Mouse (Mus musculus) MEL (cell line): ENCODE data around the gene Pecam1. TPM values are rescaled to one million over a fixed set of nuclear protein-coding genes. Genes with fewer than 3 reads are reported as not detected.
A peak's percentile ranks its signal among the peaks of the same experiment; 100 is the strongest.

Experiments
- DNase-seq: peaks from one replicate; pipeline ENCODE4 v3.0.0; 2011; ENCODE audit warnings: low read depth, low spot score
- H3K27ac ChIP-seq: 2 replicates; pipeline ENCODE4 v1.5.1; 2012; ENCODE audit warnings: low read depth, mild to moderate bottlenecking, control low read depth, low read length, moderate library complexity; ENCODE audit not compliant: control insufficient read depth
- H3K27me3 ChIP-seq, 2 experiments: fragments of 150-350 bp in 1 of 2; sonication (generic) in 1 of 2; 2 replicates each; pipeline ENCODE4 v1.6.1; 2012; ENCODE audit warnings: low read length in 2 of 2, mild to moderate bottlenecking in 2 of 2, improper control_type of control experiment in 1 of 2, moderate library complexity in 1 of 2; ENCODE audit not compliant: insufficient read depth in 2 of 2, control insufficient read depth in 1 of 2
- H3K36me3 ChIP-seq, 2 experiments: 2 replicates each; pipeline ENCODE4 v1.6.1; 2012 to 2014; ENCODE audit warnings: low read length in 2 of 2, improper control_type of control experiment in 1 of 2, inconsistent platforms in 1 of 2, mild to moderate bottlenecking in 1 of 2; ENCODE audit not compliant: insufficient read depth in 2 of 2, control insufficient read depth in 1 of 2
- H3K4me1 ChIP-seq, 2 experiments: fragments of 150-350 bp in 1 of 2; sonication (generic) in 1 of 2; 2 replicates each; pipeline ENCODE4 v1.6.1; 2012; ENCODE audit warnings: low read length in 2 of 2, improper control_type of control experiment in 1 of 2, mild to moderate bottlenecking in 1 of 2; ENCODE audit not compliant: insufficient read depth in 2 of 2, control insufficient read depth in 1 of 2
- H3K4me3 ChIP-seq, 2 experiments: fragments of 150-350 bp in 1 of 2; sonication (generic) in 1 of 2; 2 replicates each; pipeline ENCODE4 v1.5.1; 2012; ENCODE audit warnings: low read depth in 2 of 2, low read length in 2 of 2, mild to moderate bottlenecking in 2 of 2, moderate library complexity in 2 of 2, control low read depth in 1 of 2, improper control_type of control experiment in 1 of 2; ENCODE audit not compliant: control insufficient read depth in 1 of 2, insufficient read depth in 1 of 2
- H3K79me2 ChIP-seq: 2 replicates; pipeline ENCODE4 v1.6.1; 2012; ENCODE audit warnings: mild to moderate bottlenecking, low read length, moderate library complexity; ENCODE audit not compliant: control insufficient read depth, poor library complexity, insufficient read depth
- H3K9ac ChIP-seq: 2 replicates; pipeline ENCODE4 v1.6.1; 2012; ENCODE audit warnings: low read depth, mild to moderate bottlenecking, control low read depth, low read length, moderate library complexity; ENCODE audit not compliant: control insufficient read depth, poor library complexity, severe bottlenecking
- H3K9me3 ChIP-seq: fragments of 150-350 bp; sonication (generic); replicated peaks from 2 replicates; pipeline ENCODE4 v1.6.1; 2012; ENCODE audit warnings: mild to moderate bottlenecking, low read length, improper control_type of control experiment, moderate library complexity; ENCODE audit not compliant: insufficient read depth
- BHLHE40 ChIP-seq: IDR thresholded peaks from 2 replicates; pipeline ENCODE4 v1.6.1; 2012; ENCODE audit warnings: low read depth, mild to moderate bottlenecking, inconsistent platforms, low read length, improper control_type of control experiment, borderline replicate concordance
- CHD1 ChIP-seq: IDR thresholded peaks from 2 replicates; pipeline ENCODE4 v1.6.1; 2012; ENCODE audit warnings: low read depth, mild to moderate bottlenecking, inconsistent platforms, low read length, improper control_type of control experiment
- CHD2 ChIP-seq: IDR thresholded peaks from 2 replicates; pipeline ENCODE4 v1.6.1; 2011; ENCODE audit warnings: low read length, improper control_type of control experiment
- E2F4 ChIP-seq: IDR thresholded peaks from 2 replicates; pipeline ENCODE4 v1.6.1; 2011; ENCODE audit warnings: low read depth, low read length, improper control_type of control experiment, borderline replicate concordance
- ELF1 ChIP-seq: IDR thresholded peaks from 2 replicates; pipeline ENCODE4 v1.6.1; 2014; ENCODE audit warnings: low read depth, mild to moderate bottlenecking, inconsistent platforms, low read length, improper control_type of control experiment, moderate library complexity
- EP300 ChIP-seq, 2 experiments: IDR thresholded peaks; 2 replicates each; pipeline ENCODE4 v1.6.1; 2011; ENCODE audit warnings: improper control_type of control experiment in 2 of 2, low read length in 2 of 2, low read depth in 1 of 2, mild to moderate bottlenecking in 1 of 2
- ETS1 ChIP-seq: IDR thresholded peaks from 2 replicates; pipeline ENCODE4 v1.6.1; 2012; ENCODE audit warnings: low read depth, mild to moderate bottlenecking, inconsistent platforms, low read length, improper control_type of control experiment, moderate library complexity
- GATA1 ChIP-seq: IDR thresholded peaks from 2 replicates; pipeline ENCODE4 v1.6.1; 2011; ENCODE audit warnings: low read depth, low read length, improper control_type of control experiment
- HCFC1 ChIP-seq: IDR thresholded peaks from 2 replicates; pipeline ENCODE4 v1.6.1; 2012; ENCODE audit warnings: low read depth, mild to moderate bottlenecking, inconsistent platforms, low read length, improper control_type of control experiment, moderate library complexity
- JUND ChIP-seq: IDR thresholded peaks from 2 replicates; pipeline ENCODE4 v1.6.1; 2011; ENCODE audit warnings: low read depth, mild to moderate bottlenecking, improper control_type of control experiment, low read length
- KAT2A ChIP-seq: conservative IDR thresholded peaks from 2 replicates; pipeline ENCODE4 v1.6.1; 2012; ENCODE audit warnings: low read depth, low read length, improper control_type of control experiment, inconsistent platforms
- MXI1 ChIP-seq: IDR thresholded peaks from 2 replicates; pipeline ENCODE4 v1.6.1; 2011; ENCODE audit warnings: mild to moderate bottlenecking, low read depth, low read length, improper control_type of control experiment
- MYB ChIP-seq: IDR thresholded peaks from 2 replicates; pipeline ENCODE4 v1.6.1; 2011; ENCODE audit warnings: mild to moderate bottlenecking, low read depth, low read length, improper control_type of control experiment
- NRF1 ChIP-seq: IDR thresholded peaks from 2 replicates; pipeline ENCODE4 v1.6.1; 2014; ENCODE audit warnings: low read depth, mild to moderate bottlenecking, inconsistent platforms, low read length, improper control_type of control experiment, moderate library complexity; ENCODE audit not compliant: poor library complexity, insufficient read depth, severe bottlenecking
- POLR2A ChIP-seq, 2 experiments: IDR thresholded peaks; 2 replicates each; pipeline ENCODE4 v1.6.1; 2011 to 2012; ENCODE audit warnings: low read length in 2 of 2, mild to moderate bottlenecking in 2 of 2, control low read depth in 1 of 2, improper control_type of control experiment in 1 of 2, low read depth in 1 of 2, moderate library complexity in 1 of 2; ENCODE audit not compliant: control insufficient read depth in 1 of 2, insufficient read depth in 1 of 2, poor library complexity in 1 of 2
- RAD21 ChIP-seq: IDR thresholded peaks from 2 replicates; pipeline ENCODE4 v1.6.1; 2011; ENCODE audit warnings: mild to moderate bottlenecking, low read depth, low read length, improper control_type of control experiment
- RCOR1 ChIP-seq: IDR thresholded peaks from 2 replicates; pipeline ENCODE4 v1.6.1; 2012; ENCODE audit warnings: low read depth, mild to moderate bottlenecking, inconsistent platforms, low read length, improper control_type of control experiment
- SMC3 ChIP-seq: IDR thresholded peaks from 2 replicates; pipeline ENCODE4 v1.6.1; 2011; ENCODE audit warnings: low read depth, low read length, improper control_type of control experiment
- TBP ChIP-seq: IDR thresholded peaks from 2 replicates; pipeline ENCODE4 v1.8.0; 2011; ENCODE audit warnings: low read depth, low read length, improper control_type of control experiment
- TCF12 ChIP-seq: IDR thresholded peaks from 2 replicates; pipeline ENCODE4 v1.6.1; 2014; ENCODE audit warnings: low read depth, mild to moderate bottlenecking, inconsistent platforms, low read length, improper control_type of control experiment, moderate library complexity
- USF1 ChIP-seq: IDR thresholded peaks from 2 replicates; pipeline ENCODE4 v1.6.1; 2014; ENCODE audit warnings: low read depth, mild to moderate bottlenecking, inconsistent platforms, low read length, improper control_type of control experiment, moderate library complexity
- USF2 ChIP-seq, 2 experiments: IDR thresholded peaks; 2 replicates each; pipeline ENCODE4 v1.6.1; 2011 to 2012; ENCODE audit warnings: improper control_type of control experiment in 2 of 2, low read length in 2 of 2, borderline replicate concordance in 1 of 2, inconsistent platforms in 1 of 2, low read depth in 1 of 2, mild to moderate bottlenecking in 1 of 2; ENCODE audit not compliant: insufficient read depth in 1 of 2
- ZMIZ1 ChIP-seq: IDR thresholded peaks from 2 replicates; pipeline ENCODE4 v1.6.1; 2012; ENCODE audit warnings: low read depth, mild to moderate bottlenecking, inconsistent platforms, low read length, improper control_type of control experiment, moderate library complexity
- polyA plus RNA-seq, 2 experiments: library from polyadenylated mRNA; stranded (reverse) in 1 of 2; unstranded in 1 of 2; fragments of >175 nt in 1 of 2; fragments of >200 nt in 1 of 2; gene quantifications; 2 replicates each; pipeline versions ENCODE4 v1.2.1 to v1.2.4; 2012; ENCODE audit warnings: low replicate concordance in 2 of 2, low read depth in 1 of 2; ENCODE audit not compliant: insufficient read length in 2 of 2, insufficient read depth in 1 of 2, missing spikeins in 1 of 2
- total RNA-seq: library from RNA; depleted of rRNA; stranded (reverse); fragments of 300-350 nt; gene quantifications from 2 replicates; pipeline ENCODE4 v1.2.3, GENCODE M21; 2012

The Pecam1 gene
- total and polyA plus RNA-seq, 3 experiments, result 0.12 to 0.14 TPM; not detected in 1

- TF ChIP-seq CHD1 (peak; percentile 90; the same call in 1 of the 2 replicates), MYB (no peak), RAD21 (no peak)
Observed at GRCm38 (mm10) chr11:106612209-106612960, 138.0 kb downstream of the Pecam1 start (continued).

GRCm38 (mm10) chr11:106609731-106610130, 140.7 kb downstream of the Pecam1 start:
- Histone ChIP-seq H3K9ac (no peak overlapping the region), H3K4me3 (no peak overlapping the region), H3K36me3 (peaks cover 0 to 15% of the 10 kb centered on the region in 2 experiments; a peak in 2 of 4 replicates), H3K4me1 (peaks cover 7 to 17% of the 10 kb centered on the region in 2 experiments), H3K79me2 (peaks cover 47% of the 10 kb centered on the region), H3K27ac (no peak overlapping the region), H3K27me3 (no peaks in the 10 kb centered on the region), H3K9me3 (no peaks in the 10 kb centered on the region)
- DNase-seq, result no peak
- no peak for TF ChIP-seq CHD2
- TF ChIP-seq BHLHE40, result no peak
- TF ChIP-seq RCOR1, result no peak
- no peak for TF ChIP-seq CHD1
- TF ChIP-seq MXI1, result no peak
- no peak for TF ChIP-seq POLR2A (IDR thresholded peaks at IDR 0.05; ENCODE audit: control insufficient read depth in 1 of 2, insufficient read depth in 1 of 2, low read depth in 1 of 2, low read length in 2 of 2, poor library complexity in 1 of 2)
- TF ChIP-seq TBP, result no peak
- no peak for TF ChIP-seq NRF1
- no peak for TF ChIP-seq MYB
- TF ChIP-seq ELF1, result no peak
- TF ChIP-seq E2F4, result no peak
- TF ChIP-seq KAT2A, result no peak
- TF ChIP-seq SMC3, result no peak
- no peak for TF ChIP-seq ZMIZ1
- TF ChIP-seq JUND, result no peak
- TF ChIP-seq USF1, result no peak

GRCm38 (mm10) chr11:106607316-106607715, 143.1 kb downstream of the Pecam1 start:
- no peak for DNase-seq
- H3K9ac ChIP-seq, result no peak overlapping the region
- no peaks in the 10 kb centered on the region for H3K27me3 ChIP-seq
- H3K4me3 ChIP-seq, result no peak overlapping the region
- no peak overlapping the region for H3K27ac ChIP-seq
- H3K79me2 ChIP-seq, result peaks cover 43% of the 10 kb centered on the region
- TF ChIP-seq RAD21, result no peak
- no peak for TF ChIP-seq ELF1
- TF ChIP-seq ZMIZ1, result no peak
- TF ChIP-seq JUND, result no peak
- TF ChIP-seq EP300 (IDR thresholded peaks at IDR 0.05; ENCODE audit: low read depth in 1 of 2, low read length in 2 of 2), result no peak
- TF ChIP-seq BHLHE40, result no peak
- TF ChIP-seq CHD2, result no peak
- no peak for TF ChIP-seq TBP
- TF ChIP-seq HCFC1, result no peak
- no peak for TF ChIP-seq TCF12
- TF ChIP-seq USF2 (IDR thresholded peaks at IDR 0.05; ENCODE audit: borderline replicate concordance in 1 of 2, insufficient read depth in 1 of 2, low read depth in 1 of 2, low read length in 2 of 2), result no peak
- no peak for TF ChIP-seq GATA1
- no peak for TF ChIP-seq ETS1
- TF ChIP-seq, all 39 proteins: peak for 0
- Histone ChIP-seq H3K9me3 (no peaks in the 10 kb centered on the region), H3K36me3 (peaks cover 2 to 11% of the 10 kb centered on the region in 2 experiments; a peak in 3 of 4 replicates), H3K4me1 (peaks cover 4 to 10% of the 10 kb centered on the region in 2 experiments)
